Mouse (Mus musculus) naive thymus-derived CD4-positive, alpha-beta T cell, adult 2 months (primary cell): ENCODE measurements around the gene Plekhh3.

Source experiments
- DNase-seq: peaks from one replicate; pipeline ENCODE4 v3.0.0-alpha.2; 2011; ENCODE audit warnings: low read depth

The Plekhh3 gene

DNA sequence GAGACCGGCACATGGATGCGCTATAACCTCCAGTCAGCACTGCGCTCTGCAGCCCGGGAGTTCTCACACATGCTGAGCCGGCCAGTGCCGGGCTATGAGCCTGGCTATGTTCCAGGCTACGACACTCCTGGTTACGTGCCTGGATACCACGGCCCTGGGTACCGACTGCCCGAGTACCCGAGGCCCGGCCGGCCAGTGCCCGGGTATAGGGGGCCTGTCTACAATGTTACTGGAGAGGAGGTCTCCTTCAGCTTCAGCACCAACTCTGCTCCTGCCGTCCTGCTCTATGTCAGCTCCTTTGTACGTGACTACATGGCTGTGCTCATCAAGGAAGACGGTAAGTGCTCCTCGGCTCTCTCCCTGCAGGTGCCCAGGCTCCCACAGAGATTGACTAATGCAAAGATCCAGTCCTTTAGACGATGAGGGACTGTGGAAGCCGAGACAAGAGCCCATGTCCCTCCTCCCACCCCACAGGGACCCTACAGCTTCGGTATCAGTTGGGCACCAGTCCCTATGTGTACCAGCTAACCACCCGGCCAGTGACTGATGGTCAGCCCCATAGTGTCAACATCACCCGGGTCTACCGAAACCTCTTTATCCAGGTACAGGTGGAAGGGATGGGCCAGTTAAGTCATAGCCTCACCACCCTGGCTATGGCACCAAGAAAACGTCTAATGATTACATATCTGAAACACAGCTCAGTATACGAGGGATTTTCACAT is 15.5 kb upstream of the Plekhh3 start:
- DNase-seq: no peak

DNA sequence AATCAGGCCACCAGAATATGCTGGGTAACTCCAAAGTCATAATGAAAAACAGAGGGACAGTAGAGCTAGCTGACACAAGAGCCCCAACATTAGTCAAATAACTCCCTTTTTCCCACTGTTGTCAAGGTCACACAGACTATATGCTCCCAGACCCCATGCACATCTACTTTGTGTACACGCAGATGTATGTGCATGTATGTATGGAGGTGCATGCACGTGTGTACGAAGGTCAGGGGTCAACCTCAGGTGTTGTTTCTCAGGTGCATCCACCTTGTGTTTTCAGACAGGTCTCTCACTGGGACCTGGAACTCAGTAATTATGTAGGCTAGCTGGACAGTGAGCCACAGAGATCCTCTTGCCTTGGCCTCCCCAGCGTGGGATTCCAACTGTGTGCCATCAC is 14.3 kb upstream of the Plekhh3 start:
- DNase-seq: no peak

DNA sequence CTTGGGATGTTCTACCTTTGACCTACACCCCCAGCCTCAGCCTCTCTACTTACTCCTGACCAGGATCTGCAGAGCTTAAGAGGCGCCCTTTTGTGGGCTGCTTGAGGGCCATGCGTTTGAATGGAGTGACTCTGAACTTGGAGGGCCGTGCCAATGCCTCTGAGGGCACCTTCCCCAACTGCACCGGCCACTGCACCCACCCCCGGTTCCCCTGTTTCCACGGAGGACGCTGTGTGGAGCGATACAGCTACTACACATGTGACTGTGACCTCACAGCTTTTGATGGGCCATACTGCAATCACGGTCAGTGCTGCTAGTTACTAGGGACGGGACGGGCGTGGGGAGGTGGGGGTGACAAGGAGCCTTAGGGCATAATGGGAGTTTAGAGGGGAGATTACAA is 13.8 kb upstream of the Plekhh3 start:
- no peak for DNase-seq

DNA sequence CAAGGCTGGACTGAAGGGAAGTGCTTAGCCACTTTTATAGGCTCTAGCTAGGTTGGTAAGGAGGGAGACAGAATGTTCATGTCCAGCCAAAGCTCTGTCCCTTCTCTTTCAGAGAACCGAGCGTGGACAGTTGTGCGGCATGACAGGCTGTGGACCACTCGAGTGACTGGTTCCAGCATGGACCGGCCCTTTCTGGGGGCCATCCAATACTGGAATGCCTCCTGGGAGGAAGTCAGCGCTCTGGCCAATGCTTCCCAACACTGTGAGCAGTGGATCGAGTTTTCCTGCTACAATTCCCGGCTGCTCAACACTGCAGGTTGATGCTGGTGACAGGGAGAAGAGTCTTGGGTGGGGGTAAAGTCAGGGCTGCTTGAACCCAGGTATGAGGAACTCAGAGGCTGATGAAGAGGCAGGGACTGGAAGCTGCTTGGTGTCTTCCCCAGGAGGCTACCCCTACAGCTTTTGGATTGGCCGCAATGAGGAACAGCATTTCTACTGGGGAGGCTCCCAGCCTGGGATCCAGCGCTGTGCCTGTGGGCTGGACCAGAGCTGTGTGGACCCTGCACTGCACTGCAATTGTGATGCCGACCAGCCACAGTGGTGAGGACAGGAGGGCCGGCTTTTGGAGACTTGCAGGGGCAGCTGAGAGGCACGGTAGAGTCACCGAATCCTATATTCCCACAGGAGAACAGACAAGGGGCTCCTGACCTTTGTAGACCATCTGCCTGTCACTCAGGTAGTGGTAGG is 11.8 kb upstream of the Plekhh3 start:
- no peak for DNase-seq

DNA sequence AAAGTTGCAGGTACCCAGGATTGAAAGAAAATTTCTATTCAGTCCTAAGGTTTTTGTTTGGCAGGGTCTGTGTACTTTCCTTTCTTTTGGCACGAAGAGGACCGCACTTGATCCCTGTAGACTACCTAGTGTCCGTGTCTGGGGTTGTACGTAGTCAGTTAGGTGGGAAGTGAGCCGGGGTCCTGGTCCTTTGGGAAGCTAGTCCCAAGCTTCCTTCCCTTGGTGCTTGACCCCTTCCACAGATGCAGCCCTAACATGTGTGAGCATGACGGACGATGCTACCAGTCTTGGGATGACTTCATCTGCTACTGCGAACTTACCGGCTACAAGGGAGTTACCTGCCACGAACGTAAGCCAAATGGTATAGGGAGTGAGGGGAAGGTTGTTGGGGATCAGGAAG is 10.8 kb upstream of the Plekhh3 start:
- DNase-seq: no peak

DNA sequence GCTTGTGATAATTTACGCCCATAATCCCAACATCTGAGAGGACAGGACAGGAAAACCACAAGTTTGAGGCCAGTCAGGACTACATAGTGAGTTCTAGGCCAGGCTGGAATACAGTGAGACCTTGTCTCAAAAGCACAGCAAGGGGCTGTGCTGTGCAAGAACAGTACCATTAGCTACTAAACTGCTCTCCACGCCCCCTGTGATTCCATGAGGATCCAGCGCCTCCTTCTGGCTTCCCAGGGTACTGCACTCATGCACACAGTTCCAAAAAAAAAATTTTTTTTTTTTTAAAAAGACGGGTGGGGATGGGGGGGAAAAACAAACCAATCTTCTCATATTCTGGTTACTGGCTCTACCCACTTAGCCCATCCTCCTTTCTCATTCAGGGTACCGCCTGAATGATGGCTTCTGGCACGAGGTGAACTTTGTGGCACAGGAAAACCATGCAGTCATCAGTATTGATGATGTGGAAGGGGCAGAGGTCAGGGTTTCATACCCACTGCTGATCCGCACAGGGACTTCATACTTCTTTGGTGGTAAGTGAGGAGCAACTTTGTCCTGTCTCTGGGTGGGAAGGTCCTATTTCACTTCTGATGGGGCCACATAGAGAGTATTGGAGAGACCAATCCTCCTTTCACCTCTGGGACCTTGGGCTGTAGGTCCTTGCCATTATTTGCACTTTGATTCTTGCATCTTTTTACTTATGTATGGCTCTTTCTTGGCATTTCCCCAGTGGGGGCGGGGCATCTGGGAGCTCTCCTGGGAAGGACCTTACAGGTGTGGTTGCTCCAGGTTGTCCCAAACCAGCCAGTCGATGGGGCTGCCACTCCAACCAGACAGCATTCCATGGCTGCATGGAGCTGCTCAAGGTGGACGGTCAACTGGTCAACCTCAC is 9.9 kb upstream of the Plekhh3 start:
- peak; percentile 50 for DNase-seq

DNA sequence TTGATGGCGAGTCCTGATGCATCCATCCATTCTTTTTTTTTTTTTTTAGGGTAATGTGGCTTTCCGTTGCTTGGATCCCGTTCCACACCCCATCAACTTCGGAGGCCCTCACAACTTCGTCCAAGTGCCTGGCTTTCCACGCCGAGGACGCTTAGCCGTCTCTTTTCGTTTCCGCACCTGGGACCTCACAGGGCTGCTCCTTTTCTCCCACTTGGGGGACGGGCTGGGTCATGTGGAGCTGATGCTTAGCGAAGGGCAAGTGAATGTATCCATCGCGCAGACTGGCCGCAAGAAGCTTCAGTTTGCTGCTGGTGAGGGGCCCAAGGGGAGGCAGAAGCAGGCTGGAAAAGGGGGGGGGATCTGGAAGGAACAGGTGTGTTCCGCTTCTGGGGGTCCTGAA is 9.1 kb upstream of the Plekhh3 start:
- DNase-seq: no peak

DNA sequence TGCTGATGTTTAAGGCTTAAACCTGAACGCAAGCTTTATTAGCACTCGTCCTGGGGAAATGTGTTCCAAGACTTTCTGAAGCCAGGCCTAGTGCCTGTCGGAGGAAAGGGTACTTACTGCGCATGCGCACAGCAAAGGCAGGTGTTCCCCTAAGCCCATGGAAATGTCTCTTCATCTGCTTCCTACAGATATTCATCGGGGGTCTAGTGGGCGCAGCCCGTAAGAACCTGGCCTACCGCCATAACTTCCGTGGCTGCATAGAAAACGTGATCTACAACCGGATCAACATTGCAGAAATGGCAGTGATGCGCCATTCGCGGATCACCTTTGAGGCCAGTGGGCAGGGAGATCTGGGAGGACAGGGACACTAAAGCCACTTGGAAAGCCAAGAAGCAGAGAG is 8.2 kb upstream of the Plekhh3 start:
- DNase-seq: no peak

DNA sequence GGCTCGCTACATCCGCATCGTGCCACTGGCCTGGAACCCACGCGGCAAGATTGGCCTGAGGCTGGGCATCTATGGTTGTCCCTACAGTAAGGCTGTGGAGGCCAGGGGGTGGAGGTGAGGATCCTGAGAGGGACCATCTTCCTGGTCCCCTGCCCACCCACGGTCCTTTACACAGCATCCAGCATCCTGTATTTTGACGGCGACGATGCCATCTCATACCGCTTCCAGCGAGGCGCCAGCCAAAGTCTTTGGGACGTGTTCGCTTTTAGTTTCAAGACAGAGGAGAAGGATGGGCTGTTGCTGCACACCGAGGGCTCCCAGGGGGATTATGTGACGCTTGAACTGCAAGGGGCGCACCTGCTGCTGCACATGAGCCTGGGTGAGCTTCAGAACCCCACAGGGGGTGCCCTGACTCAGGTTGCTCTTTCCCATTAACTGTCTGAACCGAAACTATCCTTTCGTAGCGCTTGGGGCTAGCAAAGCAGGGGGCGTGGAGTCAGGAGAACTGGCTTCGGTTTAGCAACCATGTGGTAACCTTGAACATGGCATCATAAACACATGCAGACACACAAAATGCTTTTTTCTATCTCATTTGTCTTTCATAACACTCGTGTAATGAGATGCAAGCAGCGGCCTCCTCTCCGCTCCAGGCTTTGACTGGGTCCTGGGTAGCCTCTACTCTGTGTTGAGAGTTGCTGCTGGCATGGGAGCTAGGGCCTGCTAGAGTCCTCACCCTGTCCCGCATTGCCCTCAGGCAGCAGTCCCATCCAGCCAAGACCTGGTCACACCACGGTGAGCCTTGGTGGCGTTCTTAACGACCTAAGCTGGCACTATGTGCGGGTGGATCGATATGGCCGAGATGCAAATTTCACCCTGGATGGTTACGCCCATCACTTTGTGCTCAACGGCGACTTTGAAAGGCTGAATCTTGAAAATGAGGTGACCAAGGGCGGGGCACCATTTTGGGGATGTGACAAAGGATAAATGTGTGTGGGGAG is 7.2 kb upstream of the Plekhh3 start:
- no peak for DNase-seq

DNA sequence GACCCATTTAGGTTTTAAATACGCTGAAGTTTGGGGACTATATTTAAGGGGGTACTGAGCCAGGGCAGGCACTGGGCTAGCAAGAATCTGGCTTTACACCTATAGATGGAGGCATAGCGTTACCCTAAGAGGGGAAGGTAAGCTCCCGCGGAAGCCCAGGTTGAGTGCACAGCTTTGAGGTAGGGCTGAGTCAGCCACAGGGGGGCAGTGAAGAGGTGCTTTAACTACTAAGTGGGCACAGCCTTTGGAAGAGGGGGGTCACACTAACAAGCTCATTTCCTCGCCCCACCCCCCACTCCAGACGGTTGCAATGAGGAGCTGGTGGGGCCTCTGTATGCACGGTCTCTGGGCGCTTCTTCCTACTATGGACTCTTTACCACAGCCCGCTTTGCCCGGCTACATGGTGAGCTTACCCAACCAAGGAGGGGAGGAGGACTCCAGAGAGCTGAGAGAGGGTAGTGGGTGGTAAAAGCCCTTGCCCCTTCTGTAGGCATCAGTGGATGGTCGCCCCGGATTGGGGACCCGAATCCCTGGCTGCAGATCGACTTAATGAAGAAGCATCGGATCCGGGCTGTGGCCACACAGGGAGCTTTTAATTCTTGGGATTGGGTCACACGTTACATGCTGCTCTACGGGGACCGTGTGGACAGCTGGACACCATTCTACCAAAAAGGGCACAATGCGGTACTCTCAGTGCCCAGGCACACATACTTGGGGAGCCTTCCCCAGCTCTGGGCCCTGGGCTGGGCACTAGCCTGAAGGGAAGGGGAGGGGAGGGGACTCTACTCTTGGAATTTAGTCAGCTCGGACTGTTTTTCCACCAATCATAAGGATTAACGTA is 6.0 kb upstream of the Plekhh3 start:
- DNase-seq: peak; percentile 82

DNA sequence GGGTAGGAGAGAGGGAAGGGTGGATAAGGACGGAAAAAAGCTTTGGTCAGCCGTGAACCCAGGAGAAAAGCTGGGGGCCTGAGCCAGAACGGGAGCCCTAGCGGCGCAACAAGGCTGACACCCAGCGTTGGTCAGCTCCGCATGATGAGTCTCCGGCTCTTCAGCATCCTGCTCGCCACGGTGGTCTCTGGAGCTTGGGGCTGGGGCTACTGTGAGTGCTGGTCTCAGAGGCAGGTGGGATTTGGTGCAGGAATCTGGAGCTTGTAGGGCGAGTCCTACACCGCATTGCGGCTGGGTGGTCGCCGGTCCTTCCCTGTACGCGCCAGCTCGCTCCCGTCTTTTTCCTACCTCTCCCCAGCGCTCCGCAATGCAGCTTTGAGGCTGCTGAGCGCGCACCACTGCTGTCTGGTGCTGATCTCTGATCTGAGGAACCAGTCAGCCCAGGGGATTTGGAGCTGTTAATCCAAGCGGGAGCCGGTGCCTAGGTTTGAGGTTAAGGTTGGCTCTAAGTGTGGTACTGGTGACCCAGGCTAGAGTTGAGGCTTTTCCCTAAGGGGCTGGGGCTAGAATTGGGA is 5.1 kb upstream of the Plekhh3 start:
- DNase-seq: peak; percentile 25

DNA sequence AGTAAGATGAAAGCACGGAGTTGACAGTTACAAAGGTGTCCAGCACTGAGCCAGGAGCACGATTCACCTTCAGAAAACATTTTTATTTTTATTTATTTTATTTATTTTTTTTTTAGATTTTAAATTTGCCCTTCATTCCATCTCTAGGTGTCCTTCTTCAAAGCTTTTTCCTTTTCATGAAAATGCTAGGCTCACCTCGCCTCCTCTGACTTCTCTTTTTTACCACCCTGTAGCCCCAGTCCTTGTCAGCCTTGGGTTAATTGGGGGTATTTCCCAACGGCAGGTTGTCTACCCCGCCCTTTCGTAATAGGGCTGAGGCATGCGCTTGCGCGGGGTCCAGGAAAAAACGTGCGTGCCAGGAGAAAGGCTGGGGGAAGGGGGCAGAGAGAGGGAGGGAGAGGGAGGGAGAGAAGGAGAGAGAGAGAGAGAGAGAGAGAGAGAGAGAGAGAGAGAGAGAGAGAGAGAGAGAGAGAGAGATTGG is 4.5 kb upstream of the Plekhh3 start:
- DNase-seq: no peak

DNA sequence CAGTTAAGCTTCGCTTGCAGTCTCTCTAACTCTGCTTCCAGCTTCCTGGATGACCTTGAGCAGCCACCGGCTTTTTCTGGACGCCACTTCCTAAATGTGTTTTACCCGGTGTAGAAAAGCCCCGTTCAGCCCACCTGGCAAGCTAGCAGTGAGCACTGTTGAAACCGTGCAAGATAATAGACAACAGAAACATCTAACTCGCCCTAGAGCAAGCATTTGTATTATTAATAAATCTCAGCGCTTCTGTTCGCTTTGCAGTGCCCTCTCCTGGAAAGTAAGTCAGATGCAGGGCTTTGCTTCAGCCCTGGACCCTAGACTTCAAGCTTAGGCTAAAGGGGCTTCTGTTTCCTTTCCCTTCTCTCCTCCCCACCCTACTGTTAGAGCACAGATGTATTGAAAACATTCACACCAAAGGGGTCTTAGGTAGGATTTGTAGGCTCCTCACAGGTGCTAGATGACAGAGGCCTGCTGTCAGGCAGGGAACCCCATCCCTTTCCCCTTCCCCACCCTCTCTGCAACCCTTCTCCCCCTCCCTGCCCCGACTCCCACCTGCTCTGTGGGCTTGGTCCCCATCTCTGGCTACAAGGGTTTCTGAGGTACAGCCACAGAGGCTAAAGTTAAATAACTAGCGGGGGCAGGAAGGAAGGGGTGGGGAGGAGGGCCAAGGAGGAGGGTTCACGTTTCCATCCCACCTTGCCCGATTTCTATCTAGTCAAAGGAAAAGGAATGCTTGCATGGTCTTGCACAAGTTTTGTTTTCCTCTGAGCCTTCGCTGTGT is 3.9 kb upstream of the Plekhh3 start, which contains the start of gene Ccr10:
Gene Ccr10 (minus strand): TSS at position 593 of the 778 bp plus-strand sequence.
- DNase-seq: peak; percentile 45

DNA sequence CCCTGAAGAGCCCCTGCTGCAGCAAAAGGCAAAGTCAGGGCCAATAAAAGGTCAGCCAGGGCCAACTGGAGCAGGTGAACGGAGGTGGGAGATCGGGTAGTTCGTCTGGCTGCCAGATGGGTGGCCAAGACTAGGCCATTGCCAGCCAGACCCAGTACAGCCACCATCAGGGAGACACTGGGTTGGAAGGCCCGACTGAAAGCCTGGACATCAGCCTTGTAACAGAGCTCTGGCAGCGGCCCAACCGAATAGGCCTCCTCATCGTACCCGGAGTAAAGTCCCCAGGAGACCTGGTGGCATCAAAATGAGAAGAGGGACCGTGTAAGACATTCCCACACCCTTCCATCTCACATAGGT is 3.2 kb upstream of the Plekhh3 start:
- no peak for DNase-seq

DNA sequence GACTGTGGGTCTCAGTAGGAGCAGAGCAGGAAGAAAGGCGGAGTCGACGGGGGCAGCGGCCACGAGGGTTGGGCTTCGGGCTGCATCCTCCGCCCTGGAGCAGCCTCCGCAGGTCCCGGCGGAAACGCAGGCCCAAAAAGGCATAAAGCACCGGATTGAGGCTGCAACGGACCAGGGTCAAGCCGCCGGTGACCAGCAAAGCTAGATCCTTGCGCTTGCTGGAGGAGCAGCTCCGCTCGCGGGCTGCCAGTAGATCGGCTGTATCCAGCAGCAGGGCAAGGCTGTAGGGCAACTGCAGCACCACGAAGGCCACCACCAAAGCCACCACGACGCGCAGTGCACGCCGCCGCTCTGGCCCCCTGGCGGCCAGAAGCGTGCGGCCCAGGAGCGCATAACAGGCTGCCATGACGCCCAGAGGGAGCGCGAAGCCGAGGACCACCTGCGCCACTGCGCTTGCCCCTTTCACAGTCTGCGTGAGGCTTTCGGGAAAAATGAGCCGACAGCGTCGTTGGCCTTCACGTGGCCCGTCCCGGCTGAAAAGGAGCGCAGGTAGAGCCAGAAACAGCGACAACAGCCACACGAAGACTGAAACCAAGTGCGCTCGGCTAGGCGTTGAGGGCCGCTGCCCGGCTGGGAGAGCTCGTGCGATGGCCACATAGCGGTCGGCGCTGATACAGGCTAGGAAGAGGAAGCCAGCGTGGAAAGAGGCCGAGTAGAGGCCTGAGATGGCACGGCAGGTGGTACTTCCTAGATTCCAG is 2.7 kb upstream of the Plekhh3 start:
- peak; percentile 91 for DNase-seq

DNA sequence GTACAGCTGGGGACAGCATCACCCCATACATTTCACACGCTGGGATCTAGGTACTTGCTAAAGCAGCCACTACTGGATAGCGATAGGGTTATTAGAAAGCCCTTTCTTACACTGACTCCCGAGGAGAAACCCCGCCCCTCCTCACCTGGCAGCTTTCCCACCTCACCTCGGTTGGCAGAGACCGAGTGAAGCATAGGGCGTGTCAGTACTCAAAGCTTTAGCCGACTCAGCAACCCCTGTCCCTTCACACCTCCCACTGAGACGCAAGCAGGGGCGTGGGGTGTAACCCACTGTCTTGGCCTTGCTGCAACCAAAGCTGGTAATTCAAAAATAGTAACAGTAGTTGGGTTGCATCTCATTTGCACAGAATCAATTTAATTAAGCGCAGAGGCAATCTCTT is 2.0 kb upstream of the Plekhh3 start:
- no peak for DNase-seq

DNA sequence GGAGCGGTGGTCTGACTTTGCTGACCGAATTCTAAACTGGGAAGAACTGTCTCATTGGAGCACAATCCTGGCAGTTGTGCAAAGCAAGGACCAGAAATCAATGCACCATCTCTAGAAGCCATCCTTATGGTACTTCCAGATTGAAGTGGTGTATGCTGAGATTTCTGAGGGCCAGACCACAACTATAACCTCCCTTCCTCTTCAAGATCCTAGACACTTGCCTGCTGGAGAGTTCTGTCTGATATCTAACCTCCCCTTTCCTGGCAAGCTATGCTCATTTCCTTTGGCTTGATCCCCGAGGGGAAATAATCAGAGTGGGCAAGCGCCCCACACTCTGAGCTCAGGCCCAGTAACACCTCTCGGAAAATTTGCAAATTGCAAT is 1.3 kb upstream of the Plekhh3 start:
- DNase-seq: peak; percentile 36

DNA sequence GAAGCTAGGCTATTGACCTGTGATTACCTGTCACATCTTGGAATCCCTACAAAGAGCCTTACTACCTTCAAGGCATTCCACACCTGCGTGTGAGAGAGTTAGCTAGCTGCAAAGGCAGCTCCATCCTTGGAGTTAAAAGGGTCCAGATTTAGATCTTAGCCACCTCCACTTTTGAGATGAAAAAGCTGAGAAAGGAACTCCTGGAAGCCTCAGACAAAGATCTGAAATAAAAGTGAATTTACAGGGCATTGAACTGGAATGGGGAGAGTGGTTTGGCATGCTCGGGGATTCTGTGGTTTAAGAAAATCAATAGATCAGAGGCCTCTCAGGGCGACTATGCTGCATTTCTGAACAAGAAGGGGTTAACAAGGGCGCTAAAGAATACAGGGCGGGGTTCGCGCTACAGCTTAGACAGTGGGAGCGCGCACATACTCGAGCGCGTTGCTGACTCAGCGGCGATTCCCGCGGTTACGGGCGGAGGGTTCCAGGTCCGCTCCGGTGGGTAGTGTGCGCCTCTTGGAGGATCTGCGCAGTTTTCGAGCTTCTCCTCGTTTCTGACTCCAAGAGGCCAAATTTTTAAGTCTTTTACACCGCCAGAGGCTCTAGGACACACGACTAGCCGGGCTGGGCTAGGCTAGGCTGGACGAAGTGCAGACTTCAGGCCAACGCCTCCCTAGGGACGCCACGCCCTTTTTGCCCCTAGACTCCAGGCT is 726 bp upstream of the Plekhh3 start:
- peak; percentile 48 for DNase-seq
